In the genomic region with DNA sequence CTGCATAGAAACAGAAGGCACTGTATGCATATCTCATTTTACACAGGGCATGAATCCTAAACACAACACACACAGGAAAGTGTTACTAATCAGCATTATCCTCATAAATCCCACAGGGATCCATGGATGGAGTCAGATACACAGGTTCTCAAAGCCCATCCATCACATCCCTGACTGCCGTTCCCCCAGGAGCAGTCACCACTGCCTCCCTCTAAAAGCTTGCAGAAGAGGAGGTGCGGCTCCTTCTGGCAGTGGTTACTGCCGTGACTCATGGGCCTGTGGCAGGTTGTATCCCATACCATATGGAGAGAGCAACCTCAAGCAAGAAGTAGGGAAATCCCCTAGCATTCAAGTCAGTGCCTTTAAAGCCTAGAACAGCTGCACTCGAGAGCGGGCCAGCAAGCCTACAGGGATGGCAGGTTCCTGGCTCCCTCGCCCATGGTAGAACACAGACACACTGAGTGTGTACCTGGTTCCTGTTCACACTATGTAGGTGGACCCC, we compare ENCODE assay signal across 9 mouse cellular contexts. TPM values are rescaled to one million over a fixed set of nuclear protein-coding genes. Genes with fewer than 3 reads are reported as not detected.
DNase-seq lines count a peak whose midpoint lies in the region; ATAC-seq and TF ChIP-seq lines count a peak whose summit lies in the region.
"Had no signal": no experiment of that assay in that cellular context is flagged by ENCODE, and none has a peak within 500 bp of the region (broad histone marks: within the 10 kb centered on the region; RNA-seq: fewer than 3 reads in every experiment).

No protein-coding gene starts in this region.

- H3K9ac ChIP-seq in lung, postnatal 0 days (replicated peaks; ENCODE audit: low read depth), result no peak overlapping the region
- H3K9ac ChIP-seq: lung, embryonic 15.5 days had no signal

- TF ChIP-seq CTCF in lung, postnatal 0 days (IDR thresholded peaks at IDR 0.05), result no peak

- H3K4me2 ChIP-seq in lung, postnatal 0 days (replicated peaks; ENCODE audit: low read depth, low read length), result no peak overlapping the region
- H3K4me2 ChIP-seq: lung, embryonic 15.5 days had no signal

- TF ChIP-seq EP300 in lung, postnatal 0 days (IDR thresholded peaks at IDR 0.05), result no peak

- no peaks in the 10 kb centered on the region for H3K27me3 ChIP-seq in lung, postnatal 0 days (replicated peaks; ENCODE audit: insufficient read depth, low read length)
- H3K27me3 ChIP-seq: lung, embryonic 15.5 days had no signal

- H3K9me3 ChIP-seq in lung, postnatal 0 days (ENCODE audit: low read length), result no peaks in the 10 kb centered on the region
- H3K9me3 ChIP-seq: lung, embryonic 15.5 days had no signal

- peak; percentile 35 for ATAC-seq in lung, postnatal 0 days
- ATAC-seq in inflammation-experienced regulatory T-cells, adult 6 months, result peak; percentile 65
- no peak; the same call in 1 of the 2 replicates for ATAC-seq in monocyte, adult 5-6 weeks (replicated peaks; ENCODE audit: insufficient number of reproducible peaks, low FRiP score, low TSS enrichment, poor library complexity, severe bottlenecking)

- no peak overlapping the region for H3K27ac ChIP-seq in lung, postnatal 0 days (ENCODE audit: low read length)
- H3K27ac ChIP-seq: lung, embryonic 15.5 days had no signal

- no peak overlapping the region for H3K4me3 ChIP-seq in lung, postnatal 0 days (ENCODE audit: low read depth, low read length)
- H3K4me3 ChIP-seq: lung, embryonic 15.5 days had no signal

- 39% methylated on average over 6 of the region's 6 CpGs for WGBS in lung, postnatal 0 days

- no peaks in the 10 kb centered on the region for H3K36me3 ChIP-seq in lung, postnatal 0 days (ENCODE audit: insufficient read depth, low read length)
- H3K36me3 ChIP-seq: lung, embryonic 15.5 days had no signal

- no peaks in the 10 kb centered on the region for H3K4me1 ChIP-seq in lung, postnatal 0 days (ENCODE audit: insufficient read depth, low read depth, low read length)

- DNase-seq in lung, postnatal 0 days (ENCODE audit: low spot score), result peak; percentile 46
- no peak for DNase-seq in lung, adult 18-20 months
- peak; percentile 31 for DNase-seq in embryo, embryonic 10.5 days (ENCODE audit: low spot score)
- peak; percentile 16 for DNase-seq in right cerebral cortex, postnatal 36 days (ENCODE audit: low spot score in 2 of 2)
- DNase-seq in kidney, adult 11 months, result no peak
- no peak for DNase-seq in kidney, postnatal 25 days

RNA-seq across cellular contexts. Expression of gene Prkar2b, which starts 45.8 kb away (rescaled TPM):
- polyA plus RNA-seq in lung, postnatal 0 days (2015; fragmentation: Nextera tagmentation; extraction: Ambion mirVana), result 11.0 and 13.3 TPM in 2 replicates
- polyA plus RNA-seq in inflammation-experienced regulatory T-cells, adult 6 months (2017; shearing (Covaris generic)), result under 1 TPM; 0.38 to 0.77 (median 0.67) TPM
- total RNA-seq in monocyte, adult 5-6 weeks (2017), result 7.4 to 40.0 TPM (median 13.8 TPM) in 3 replicates

Comparison
In these comparisons a context has a peak if more than half of its experiments do, and no peak if none do; other contexts are left out.
1. DNase-seq: peak in lung, postnatal 0 days (single experiment), embryo, embryonic 10.5 days (single experiment) and right cerebral cortex, postnatal 36 days (2 of 2); none in lung, adult 18-20 months (0 of 2), kidney, adult 11 months (single experiment) and kidney, postnatal 25 days (0 of 2).